Mouse (Mus musculus) right cerebral cortex, postnatal 36 days (tissue): ENCODE data around the gene Dedd2.

ENCODE experiments used
- DNase-seq, 2 experiments: peaks; one replicate each; pipeline ENCODE4 v3.0.0; 2022; ENCODE audit warnings: low spot score in 2 of 2, mixed read lengths in 1 of 2

Gene Dedd2

GRCm38 (mm10) chr7:25246759-25247137 lies 26.3 kb upstream of the Dedd2 start:
- DNase-seq, result no peak

DNA sequence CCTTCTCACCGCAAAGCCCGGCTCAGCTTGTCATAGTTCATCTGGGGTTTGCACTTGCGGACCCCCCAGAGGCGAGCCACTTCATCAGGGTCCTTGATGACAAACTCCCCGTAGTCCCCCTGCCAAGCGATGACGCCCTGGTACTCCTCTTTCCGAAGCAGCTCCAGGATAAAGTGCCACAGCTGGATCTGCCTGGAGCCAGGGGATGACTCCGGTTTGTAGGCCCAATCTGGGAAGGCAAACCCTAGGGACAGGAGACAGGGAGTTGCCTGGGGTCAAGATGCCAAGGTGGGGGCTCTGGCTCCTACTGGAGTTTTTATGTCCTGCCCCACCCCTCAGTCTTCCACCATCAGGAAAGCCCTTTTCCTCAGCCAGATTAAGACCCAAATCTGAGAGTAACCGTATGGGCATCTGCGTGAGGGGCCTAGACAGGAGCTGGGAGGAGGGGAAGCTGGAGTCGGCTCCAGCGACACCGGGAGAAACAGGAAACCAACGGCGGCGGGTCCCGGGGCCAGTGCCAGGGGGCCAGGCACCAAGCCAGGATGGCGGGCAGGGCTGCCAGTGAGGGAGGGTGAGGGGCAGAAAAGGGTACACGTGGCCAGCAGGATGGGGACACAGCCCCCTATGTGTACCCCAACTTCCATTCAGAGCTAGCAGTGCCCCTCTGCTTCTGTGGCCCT lies 25.8 kb upstream of the Dedd2 start:
- DNase-seq, result no peak

DNA sequence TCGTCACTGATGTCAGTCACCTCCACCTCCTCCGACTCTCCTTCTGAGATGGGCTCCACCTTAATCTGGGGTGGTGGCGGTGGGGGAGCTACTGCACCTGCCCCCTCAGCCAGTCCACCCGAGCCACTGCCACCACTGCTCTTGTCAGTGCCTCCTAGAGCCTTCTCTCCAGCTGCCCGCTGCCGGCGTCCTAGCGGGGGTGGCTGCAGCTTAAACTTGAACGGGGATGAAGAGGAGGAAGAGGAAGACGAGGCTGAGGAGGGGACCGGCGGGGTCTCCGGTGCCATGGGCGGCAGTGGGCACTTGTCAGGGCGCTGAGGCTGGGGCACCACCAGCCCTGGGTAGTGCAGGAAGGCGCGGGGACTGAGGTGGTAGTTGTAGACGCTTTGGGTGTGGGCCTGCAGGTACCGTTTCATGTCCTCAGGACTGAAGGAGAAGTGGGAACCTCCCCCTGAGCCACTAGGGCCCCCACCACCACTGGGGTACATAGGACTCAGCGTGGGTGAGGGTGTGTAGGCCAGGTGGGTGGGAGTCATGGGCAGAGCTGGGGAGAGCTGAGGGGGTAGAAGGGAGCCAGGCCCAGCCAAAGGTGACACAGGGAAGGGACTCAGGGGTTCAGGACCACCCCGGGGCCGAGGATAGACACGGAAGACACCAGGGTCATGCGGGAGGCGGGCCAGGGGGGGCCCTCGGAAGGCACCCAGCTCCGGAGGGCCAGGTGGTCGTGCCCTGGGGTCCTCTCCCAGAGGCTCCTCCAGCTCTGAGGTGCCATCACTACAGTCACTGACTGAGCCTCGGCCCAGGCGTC lies 24.4 kb upstream of the Dedd2 start:
- no peak for DNase-seq

DNA sequence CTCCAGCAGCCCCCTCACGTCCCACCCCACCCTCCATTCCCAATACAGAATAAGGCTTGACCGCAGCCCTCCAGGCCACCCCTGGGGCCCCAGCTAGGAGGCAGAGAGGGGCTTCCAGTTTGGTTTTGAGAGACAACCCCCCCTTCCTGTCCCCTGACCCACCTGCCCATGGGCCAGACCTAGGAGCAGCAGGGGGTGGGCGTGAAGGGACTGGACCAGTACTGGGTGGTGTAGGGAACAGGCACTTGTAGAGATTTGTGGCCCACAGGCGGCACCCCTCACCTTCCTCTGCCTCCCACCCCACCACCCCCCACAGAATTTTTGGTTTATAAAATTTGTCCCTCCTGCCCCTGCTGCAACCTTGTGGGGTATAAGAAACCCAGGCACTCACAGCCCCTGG lies 22.9 kb upstream of the Dedd2 start:
- DNase-seq, result no peak

DNA sequence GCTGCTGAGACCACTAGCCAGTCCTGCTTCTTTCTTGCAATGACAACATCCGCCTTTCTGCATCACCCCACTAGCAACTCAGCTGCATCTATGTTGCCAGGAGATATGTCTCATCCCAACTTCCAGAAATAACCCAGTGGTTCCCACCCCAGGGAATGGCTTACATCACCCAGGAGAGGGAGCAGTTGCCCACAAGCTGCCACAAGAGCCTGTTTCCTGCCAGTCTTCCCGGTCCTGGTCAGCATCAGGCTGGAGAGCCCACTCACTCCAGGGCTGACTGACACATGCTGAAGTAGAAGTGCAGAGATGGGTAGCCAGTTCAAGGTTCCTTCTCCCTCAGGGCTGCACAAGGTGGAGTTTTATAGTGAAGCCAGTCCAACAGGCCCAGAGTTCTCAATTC lies 20.6 kb upstream of the Dedd2 start:
- peak; percentile 81 to 86 for DNase-seq

DNA sequence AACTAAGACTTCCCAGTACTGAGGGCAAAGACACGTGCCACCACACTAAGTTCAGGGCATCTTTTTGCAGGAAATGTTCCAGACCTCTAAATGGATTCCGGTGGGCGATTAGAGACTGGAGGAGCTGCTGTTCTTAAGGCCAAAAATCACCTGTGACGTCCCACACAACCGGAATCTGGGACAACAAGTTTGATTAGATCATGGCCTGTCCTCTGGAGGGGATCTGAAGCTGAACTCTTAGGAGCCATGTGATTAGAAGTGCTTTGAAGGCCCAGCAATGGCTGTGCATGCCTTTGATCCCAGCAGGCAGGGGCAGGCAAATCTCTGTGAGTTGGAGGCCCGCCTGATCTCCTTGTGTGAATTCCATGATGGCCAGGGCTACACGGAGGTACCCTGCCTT lies 20.2 kb upstream of the Dedd2 start:
- no peak for DNase-seq

DNA sequence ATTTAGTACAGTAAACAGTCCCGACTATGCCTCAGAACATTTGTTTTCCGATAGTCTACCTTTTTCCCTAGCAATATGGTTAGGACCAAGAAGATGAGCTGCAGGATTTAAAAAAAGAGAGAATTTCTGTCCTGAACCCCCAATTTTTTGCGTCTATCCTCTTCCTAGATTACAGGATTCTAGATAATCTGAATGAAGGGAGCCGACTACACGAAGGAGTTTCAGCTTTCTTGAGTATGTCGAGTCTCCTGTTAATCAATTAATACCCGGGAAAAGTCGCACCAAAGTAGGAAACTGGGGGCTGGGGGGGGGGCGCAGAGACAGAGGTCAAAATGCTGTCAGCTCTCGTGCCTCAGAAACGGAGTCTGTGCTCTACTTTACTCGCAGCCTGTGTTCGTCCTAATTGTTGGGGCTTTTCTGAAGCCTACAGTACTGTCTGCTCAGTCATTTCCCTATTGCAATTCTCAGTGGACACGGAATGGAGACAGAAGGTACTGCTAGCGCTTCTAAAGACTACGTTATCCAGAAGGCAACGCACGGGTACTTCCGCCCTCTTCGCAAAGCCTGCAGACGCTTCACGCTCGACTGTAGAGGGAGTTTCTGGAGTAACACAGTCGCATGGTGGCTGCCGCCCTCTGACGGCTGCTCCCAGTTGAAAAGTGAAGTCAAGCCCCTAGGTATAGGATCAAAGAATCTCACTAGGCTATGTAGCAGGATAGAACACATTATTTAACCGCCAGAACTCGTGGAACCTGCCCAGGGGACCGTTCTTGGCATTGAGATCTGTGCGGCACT lies 18.6 kb upstream of the Dedd2 start:
- peak; percentile 85 to 90 for DNase-seq

DNA sequence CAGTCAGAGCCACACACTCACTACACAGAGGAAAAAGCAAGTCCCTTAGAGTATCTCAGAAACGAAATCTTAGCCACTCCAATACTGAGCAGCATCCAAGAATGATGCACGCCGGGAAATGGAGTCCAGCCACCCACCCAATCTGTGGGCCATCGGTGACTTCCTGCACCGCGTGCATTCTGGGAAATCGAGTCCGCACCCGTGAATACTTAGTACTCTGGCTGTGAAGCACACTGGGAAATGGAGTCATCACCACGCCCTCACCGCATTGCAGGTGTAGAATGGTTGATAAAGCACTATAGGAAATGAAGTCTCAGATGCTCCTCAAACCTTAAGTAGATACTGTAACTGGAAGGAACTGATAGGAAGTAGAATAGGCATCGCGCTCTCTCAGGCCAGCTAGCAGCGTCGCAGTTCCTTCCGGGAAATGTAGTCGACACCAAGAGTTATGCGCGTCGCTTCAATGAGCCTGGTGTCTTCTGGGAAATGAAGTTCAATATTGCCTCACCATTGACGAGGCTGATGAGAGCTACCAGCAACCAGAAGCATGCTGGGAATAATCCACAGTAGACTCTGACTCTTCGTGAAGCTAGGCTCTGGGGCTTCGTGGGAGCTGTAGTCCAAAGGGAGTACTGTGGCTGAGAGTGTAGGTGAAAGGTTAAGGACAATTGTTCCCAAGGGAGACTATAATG lies 17.7 kb upstream of the Dedd2 start:
- peak; percentile 95 to 96 for DNase-seq

- peak; percentile 98 for DNase-seq
These were observed 17.0 kb upstream of the Dedd2 start, which contains the start of gene Gsk3a for GRCm38 (mm10) chr7:25237249-25238014. Gene Gsk3a, minus strand, starts transcription at chr7:25237851.

GRCm38 (mm10) chr7:25235526-25235925 lies 15.1 kb upstream of the Dedd2 start:
- DNase-seq, result no peak

DNA sequence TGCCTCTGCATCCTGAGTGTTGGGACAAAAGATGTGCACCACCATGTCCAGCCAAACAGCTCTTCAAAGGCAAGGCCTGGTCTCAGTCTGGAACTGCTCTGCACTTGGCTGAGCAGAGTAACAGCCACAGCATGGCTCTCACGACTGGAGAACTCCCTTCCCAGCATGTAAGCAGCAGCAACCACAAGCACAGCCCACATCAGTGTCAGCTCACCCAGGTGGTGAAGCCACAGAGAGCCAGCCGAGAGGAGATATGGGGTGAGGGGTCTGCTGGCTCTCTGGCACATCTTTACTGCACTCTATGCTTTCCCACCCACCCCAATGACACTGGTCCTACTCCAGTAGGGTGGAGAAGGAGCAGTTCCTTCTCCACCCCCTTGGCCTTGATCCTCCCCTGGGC lies 12.6 kb upstream of the Dedd2 start:
- no peak for DNase-seq

DNA sequence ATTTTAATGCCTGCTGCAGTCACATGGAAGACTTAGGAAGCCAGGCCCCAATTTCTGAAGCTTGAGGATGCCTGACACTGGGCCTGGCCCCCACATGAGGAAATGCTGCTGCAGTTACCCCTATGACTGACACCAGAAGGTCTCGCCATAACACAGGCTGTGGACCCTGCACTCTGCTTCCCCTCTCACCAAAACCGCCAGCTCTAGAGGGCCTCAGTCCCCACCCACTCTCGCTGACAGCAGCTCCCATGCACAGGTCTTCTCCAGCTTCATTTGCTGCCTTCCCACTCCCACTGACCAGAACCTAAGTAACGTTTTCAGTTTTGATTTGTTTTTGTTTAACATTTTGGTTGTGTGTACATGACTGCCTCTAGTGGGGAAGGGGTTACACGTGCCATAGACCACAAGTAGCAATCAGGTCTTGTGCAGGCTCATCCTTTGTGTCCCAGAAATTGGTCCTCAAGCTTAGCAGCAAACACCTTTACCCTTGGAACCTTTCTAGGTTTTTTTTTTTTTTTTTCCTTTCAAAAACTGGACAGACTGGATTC lies 11.8 kb upstream of the Dedd2 start:
- no peak for DNase-seq

DNA sequence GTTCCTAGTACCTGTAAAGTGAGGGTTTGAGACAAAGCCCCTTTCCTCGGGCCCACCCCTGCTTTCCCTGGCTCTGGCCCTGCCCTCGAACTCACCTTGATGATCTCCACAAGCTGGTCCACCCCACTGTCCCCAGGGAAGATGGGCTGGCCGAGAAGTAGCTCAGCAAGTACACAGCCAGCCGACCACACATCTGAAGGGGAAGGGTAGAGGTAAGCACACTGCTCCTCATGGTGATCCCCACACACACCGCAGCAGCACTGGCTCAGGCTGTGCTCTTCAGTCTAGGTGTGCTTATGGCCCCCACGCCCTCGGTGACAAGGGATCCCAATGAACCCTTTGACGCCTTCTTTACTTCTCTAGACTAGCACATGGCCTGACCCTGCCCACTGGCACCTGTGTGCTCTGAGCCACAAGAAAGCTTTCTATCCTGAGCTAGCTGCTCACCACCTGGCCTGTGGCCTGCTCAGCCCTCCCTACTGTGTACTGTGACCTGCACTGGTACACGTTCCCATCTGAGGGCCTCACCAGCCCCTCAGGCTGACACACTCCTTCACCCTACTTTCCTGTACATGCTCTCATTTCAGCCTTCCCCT lies 10.4 kb upstream of the Dedd2 start:
- no peak for DNase-seq

GRCm38 (mm10) chr7:25227523-25228300 lies 7.3 kb upstream of the Dedd2 start:
- no peak for DNase-seq

DNA sequence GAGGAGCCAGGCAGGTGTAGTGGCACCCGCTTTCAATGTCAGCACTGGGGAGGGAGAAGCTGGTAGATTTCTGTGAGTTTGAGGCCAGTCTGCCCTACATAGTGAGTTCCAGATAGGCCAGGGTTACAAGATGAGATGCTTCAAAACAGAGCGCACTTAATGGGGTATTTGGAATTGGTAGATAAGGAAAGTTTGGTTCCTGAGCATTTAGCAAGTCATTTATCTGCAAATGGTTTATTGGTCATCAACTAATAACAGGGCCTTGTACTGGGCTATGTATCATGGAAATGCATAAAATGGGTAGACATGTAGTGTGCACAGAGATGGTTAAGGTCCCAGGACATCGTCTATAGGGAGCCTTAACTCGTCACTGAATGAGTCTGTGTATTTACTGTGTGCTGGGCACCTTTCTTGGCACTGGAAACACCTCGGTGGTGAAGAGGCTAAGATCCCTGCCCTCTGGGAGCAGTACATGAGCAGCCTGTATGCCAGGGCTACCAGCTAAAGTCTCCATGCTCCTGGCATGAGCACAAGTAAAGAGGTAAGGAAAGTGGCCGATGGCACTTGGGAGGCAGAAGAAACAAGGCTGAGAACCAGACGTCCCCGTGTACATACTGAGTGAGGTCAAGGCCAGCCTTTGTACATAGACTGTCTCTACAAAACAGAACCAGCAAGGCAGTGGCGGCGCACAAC lies 2.0 kb upstream of the Dedd2 start:
- no peak for DNase-seq

DNA sequence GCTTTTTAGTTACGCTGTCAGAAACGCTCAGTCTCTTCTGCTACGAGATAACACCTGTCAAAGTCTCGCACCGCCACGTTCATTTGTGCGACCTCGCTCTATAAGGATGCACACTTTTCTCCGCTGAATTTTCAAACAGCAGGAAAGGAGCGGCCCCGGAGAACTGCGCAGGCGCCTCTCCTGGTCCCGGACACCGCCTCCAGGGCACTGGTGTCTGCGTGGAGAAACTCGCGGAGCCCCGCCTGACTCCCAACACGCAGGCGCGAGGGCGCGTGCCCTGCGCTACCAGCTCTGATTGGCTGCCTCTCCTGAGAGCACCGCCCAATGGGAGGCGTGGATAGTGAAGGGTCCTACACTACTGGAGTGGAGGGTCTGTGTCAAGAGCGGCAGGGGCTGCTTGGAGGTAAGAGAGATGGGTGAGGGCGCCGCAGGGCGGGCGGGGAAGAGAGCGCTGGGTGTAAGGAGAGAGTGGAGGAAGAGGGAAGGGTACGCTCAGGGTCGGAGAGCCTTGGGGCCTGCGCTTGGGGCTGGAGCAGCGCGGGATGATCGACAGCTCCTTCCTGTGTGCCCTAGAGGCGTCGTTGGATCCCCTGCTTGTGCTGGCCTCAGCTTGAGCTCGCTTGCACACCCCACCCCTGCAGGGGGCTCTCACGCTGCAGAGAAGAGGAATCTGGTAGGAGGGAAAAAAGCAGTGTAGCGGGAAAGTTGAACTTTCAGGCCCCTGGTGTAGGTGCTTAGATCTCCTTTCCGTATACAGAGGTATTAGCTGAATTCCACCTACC lies 878 bp upstream of the Dedd2 start, which contains the start of gene Zfp526:
TSS of gene Zfp526 (plus strand) at position 324 of the 782 bp plus-strand sequence.
- peak; percentile 97 to 98 for DNase-seq

DNA sequence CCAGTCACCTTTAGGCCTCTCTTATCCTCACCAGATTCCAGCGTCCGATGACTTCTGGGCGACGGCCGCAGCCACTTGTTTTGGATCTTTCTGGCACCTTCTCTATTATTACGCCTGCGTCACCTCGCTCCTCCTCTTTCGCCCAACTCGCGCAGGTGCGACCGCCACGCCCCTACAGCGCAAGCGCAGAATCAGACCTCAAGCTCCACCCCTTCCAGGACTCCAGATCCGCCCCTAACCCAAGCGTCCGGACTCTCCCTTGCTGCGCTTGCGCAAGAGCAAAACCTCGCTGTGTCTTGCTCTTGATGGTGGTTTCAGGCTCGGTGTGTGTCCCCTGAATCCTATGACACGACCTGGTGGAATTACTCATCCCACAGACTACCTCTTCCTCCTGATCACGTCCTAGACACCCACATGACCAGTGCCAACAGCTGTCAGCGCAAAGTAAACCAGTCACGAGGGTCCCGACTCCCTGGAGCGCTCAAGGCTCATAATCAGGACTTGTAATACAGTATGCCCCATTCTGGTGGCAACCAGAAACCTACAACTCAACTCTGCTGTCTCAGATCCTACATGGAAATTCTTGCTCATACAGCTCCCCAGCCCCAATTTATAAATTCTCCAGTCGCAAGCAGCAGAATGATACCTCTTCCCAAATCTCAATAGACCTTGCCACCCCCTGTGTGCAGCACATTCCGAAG lies 509 bp downstream of the Dedd2 start:
- DNase-seq, result peak; percentile 92 to 95

GRCm38 (mm10) chr7:25219416-25219750 lies 1.0 kb downstream of the Dedd2 start:
- peak in 1 of 2 experiments; percentile 47 for DNase-seq
